Mouse (Mus musculus) testis, adult 2 months (tissue): ENCODE measurements around the gene Slc39a13. TPM values are rescaled to one million over a fixed set of nuclear protein-coding genes. Genes with fewer than 3 reads are reported as not detected.
"Not testable (repeated sequence)": the region's sequence is repeated elsewhere in the genome, so short reads cannot be mapped to it uniquely, and the experiment has no call there.

ENCODE experiments used
- H3K27ac ChIP-seq: fragments of 200-500 bp; 2 replicates; pipeline ENCODE4 v1.5.1; 2012; ENCODE audit warnings: low read depth, low read length; ENCODE audit not compliant: control insufficient read depth, insufficient read depth
- H3K27me3 ChIP-seq: fragments of 200-500 bp; 2 replicates; pipeline ENCODE4 v1.6.1; 2012; ENCODE audit warnings: mild to moderate bottlenecking, low read length, moderate library complexity; ENCODE audit not compliant: control insufficient read depth, insufficient read depth
- H3K36me3 ChIP-seq: fragments of 200-500 bp; 2 replicates; pipeline ENCODE4 v1.6.1; 2012; ENCODE audit warnings: mild to moderate bottlenecking, low read length; ENCODE audit not compliant: control insufficient read depth, insufficient read depth
- H3K4me1 ChIP-seq: fragments of 200-500 bp; 2 replicates; pipeline ENCODE4 v1.6.1; 2012; ENCODE audit warnings: low read length; ENCODE audit not compliant: control insufficient read depth, insufficient read depth
- H3K4me3 ChIP-seq: fragments of 200-500 bp; 2 replicates; pipeline ENCODE4 v1.5.1; 2012; ENCODE audit warnings: low read depth, mild to moderate bottlenecking, low read length, moderate library complexity, mixed read lengths; ENCODE audit not compliant: control insufficient read depth
- CTCF ChIP-seq: fragments of 200-500 bp; IDR thresholded peaks from 2 replicates; pipeline ENCODE4 v1.5.1; 2012; ENCODE audit warnings: low read depth, mild to moderate bottlenecking, inconsistent platforms, low read length, moderate library complexity; ENCODE audit not compliant: control insufficient read depth, insufficient read depth, insufficient replicate concordance
- POLR2A ChIP-seq: fragments of 200-500 bp; IDR thresholded peaks from 2 replicates; pipeline ENCODE4 v1.6.1; 2012; ENCODE audit warnings: low read depth, mild to moderate bottlenecking, inconsistent platforms, low read length, moderate library complexity; ENCODE audit not compliant: control insufficient read depth
- polyA plus RNA-seq: library from polyadenylated mRNA; depleted of rRNA; stranded (reverse); fragments of >200 nt; gene quantifications from 2 replicates; pipeline ENCODE4 v1.2.3, GENCODE M21; 2012

Gene Slc39a13
- polyA plus RNA-seq, 1 experiment, result 67.9 TPM

DNA sequence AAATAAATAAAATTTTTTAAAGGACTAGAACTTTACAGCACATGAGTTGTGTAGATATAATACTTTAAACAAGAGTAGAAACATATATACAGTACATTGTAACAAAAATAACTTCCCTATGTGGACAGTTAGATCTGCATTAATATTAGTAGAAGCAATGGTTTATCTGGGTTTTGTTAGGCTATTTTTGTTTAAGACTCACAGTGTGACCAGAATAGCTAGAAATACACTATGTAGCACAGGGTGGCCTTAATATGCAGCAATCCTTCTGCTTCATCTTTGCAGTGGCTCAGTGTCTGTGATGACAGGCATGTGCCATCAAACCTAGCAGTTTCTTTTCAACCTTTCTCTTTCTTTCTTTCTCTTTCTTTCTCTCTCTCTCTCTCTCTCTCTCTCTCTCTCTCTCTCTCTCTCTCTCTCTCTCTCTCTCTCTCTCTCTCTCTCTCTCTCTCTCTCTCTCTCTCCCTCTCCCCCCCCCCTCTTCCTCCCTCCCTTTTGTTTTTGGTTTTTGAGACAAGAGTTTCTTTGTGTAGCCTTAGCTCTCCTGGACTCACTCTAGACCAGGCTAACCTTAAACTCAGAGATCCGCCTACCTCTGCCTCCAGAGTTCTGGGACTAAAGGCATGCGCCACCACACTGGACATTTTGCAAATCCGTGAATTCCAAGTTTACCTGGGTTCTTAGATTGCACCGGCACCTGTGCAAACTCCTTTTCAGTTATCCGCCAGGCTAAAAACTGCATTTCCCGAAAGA lies 16.9 kb downstream of the Slc39a13 start:
- no peaks in the 10 kb centered on the region for H3K27me3 ChIP-seq
- peak overlapping the region; percentile 63; the same call in 1 of the 2 replicates for H3K27ac ChIP-seq
- peak overlapping the region; percentile 79 for H3K4me3 ChIP-seq
- peaks cover 4% of the 10 kb centered on the region; the same call in 1 of the 2 replicates for H3K4me1 ChIP-seq
- no peak for TF ChIP-seq CTCF
- TF ChIP-seq POLR2A, result no peak
- peaks cover 6% of the 10 kb centered on the region for H3K36me3 ChIP-seq

DNA sequence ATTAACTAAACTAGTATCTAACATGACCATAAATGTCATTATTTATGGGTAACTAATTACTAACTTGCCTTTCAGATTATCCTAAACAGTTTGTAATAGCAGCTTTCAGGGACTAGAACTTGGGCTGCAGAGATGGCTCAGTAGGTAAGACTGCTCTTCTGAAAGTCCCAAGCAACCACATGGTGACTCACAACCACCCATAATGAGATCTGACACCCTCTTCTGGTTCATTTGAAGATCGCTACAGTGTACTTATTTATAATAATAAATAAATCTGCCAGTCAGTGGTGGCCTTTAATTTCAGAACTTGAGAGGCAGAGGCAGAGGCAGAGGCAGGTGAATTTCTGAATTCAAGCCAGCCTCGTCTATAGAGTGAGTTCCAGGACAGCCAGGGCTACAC lies 17.5 kb downstream of the Slc39a13 start:
- Histone ChIP-seq H3K27ac (no peak overlapping the region), H3K36me3 (peaks cover 5% of the 10 kb centered on the region), H3K4me3 (no peak overlapping the region), H3K27me3 (no peaks in the 10 kb centered on the region), H3K4me1 (peaks cover 4% of the 10 kb centered on the region; the same call in 1 of the 2 replicates)
- TF ChIP-seq POLR2A (no peak), CTCF (no peak)

DNA sequence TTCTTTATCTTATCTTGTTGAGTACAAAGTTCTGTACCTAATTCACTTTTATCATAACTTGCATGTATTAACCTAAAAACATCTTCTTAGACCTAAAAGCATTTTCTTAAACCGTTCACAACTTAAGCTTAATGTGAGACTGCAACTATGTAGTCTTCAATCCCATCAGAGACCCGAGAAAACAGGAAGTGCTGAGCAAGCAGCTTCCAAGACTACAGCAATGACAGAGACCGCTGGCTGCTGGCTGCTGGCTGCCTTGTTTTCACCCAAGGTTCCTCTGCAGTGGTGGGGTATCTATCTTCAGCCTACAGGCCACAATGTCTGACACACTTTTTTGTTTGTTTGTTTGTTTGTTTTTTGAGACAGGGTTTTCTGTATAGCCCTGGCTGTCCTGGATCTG lies 18.3 kb downstream of the Slc39a13 start:
- Histone ChIP-seq H3K36me3 (peaks cover 2% of the 10 kb centered on the region), H3K27ac (no peak overlapping the region), H3K4me1 (peaks cover 4% of the 10 kb centered on the region; the same call in 1 of the 2 replicates), H3K4me3 (no peak overlapping the region; the same call in 1 of the 2 replicates), H3K27me3 (no peaks in the 10 kb centered on the region)
- TF ChIP-seq POLR2A, result no peak
- no peak for TF ChIP-seq CTCF

DNA sequence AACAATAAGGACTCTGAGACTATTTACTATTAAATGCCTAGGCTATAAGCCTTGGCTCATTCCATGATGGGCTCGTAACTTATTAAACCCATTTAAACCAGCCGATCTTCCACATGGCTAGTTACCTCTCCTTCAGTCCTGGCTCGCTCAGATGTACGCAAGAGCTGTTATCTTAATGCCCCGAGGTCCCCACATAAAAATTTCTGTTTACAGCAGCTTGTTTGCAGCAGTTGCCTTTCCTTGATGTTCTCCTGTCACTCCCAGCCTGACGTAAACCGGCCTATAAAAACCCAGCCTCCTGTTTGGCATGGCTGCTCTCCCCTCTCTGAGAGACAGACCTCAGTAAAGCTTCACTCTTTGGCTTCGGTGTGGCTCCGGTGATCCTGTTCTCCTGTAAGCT lies 22.9 kb downstream of the Slc39a13 start:
- peaks cover 15% of the 10 kb centered on the region for H3K4me1 ChIP-seq
- TF ChIP-seq CTCF, result no peak
- TF ChIP-seq POLR2A, result no peak
- H3K27me3 ChIP-seq, result no peaks in the 10 kb centered on the region
- no peak overlapping the region for H3K4me3 ChIP-seq
- no peak overlapping the region for H3K27ac ChIP-seq
- H3K36me3 ChIP-seq, result no peaks in the 10 kb centered on the region

DNA sequence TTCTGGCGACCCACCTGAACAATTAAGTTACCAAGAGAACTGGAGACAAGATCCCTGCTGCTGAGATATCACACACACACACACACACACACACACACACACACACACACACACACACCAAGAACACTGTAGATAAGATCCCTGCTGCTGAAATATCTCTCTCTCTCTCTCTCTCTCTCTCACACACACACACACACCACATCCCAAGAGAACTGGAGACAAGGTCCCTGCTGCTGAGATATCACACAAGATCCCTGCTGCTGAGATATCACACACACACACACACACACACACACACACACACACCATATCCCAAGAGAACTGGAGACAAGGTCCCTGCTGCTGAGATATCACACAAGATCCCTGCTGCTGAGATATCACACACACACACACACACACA lies 24.4 kb downstream of the Slc39a13 start:
- not testable (repeated sequence) for H3K4me3 ChIP-seq, H3K27me3 ChIP-seq, H3K27ac ChIP-seq, H3K36me3 ChIP-seq
- H3K4me1 ChIP-seq, result peaks cover 15% of the 10 kb centered on the region

DNA sequence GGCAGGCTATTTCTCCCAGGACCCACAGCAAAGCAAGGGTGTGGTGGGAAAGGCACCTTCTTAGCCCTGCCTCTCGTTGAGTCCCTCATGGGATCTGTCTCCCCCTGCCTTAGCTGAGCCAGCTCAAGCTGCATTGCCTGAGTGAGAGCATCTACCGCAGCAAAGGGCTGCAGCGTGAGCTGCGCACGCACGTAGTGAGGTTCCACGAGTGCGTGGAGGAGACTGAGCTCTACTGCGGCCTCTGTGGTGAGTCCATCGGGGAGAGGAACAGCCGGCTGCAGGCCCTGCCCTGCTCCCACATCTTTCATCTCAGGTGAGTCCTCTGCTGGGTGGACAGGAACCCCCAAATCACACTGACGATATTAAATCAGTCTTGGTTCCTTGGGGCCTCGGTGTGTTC lies 25.5 kb downstream of the Slc39a13 start:
- Histone ChIP-seq H3K36me3 (no peaks in the 10 kb centered on the region), H3K4me1 (peaks cover 15% of the 10 kb centered on the region), H3K4me3 (peak overlapping the region; percentile 12), H3K27me3 (no peaks in the 10 kb centered on the region), H3K27ac (no peak overlapping the region)
- TF ChIP-seq CTCF (no peak), POLR2A (peak; percentile 20; the same call in 1 of the 2 replicates)

DNA sequence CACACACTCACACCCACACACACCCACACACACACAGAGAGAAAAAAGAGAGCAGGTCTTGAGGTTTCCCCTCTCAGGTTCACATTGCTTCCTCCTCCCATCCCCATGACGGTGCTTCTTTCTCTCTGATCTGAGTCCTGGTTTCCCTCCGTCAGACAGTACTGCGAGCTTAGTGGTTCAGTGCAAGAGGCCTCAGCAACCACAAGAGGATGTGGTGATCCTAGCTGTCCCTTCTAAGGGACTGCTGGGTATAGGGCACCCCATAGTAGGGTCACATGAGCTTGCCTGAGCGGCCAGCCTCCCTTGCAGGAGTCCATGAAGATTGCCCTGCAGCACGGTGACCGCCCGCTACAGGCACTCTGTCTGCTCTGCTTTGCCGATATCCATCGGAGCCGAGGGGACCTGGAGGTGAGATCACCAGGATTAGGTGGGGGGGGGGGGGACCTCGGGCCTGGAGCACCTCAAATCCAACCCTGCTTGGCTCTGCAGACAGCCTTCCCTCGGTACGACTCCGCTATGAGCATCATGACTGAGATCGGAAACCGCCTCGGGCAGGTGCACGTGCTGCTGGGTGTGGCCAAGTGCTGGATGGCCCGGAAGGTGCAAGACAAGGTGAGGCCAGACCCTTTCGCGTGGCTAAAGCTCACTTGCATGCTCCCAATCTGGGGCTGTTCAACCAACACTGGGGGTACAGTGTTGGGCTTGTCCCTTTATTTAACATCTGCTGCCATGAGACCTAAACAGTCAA lies 27.4 kb downstream of the Slc39a13 start:
- Histone ChIP-seq H3K27ac (no peak overlapping the region), H3K4me3 (no peak overlapping the region), H3K36me3 (no peaks in the 10 kb centered on the region), H3K27me3 (no peaks in the 10 kb centered on the region), H3K4me1 (peaks cover 15% of the 10 kb centered on the region)
- TF ChIP-seq POLR2A, result 0 out of 2 replicates have a peak, but pooled peaks have one; percentile 14
- no peak for TF ChIP-seq CTCF

DNA sequence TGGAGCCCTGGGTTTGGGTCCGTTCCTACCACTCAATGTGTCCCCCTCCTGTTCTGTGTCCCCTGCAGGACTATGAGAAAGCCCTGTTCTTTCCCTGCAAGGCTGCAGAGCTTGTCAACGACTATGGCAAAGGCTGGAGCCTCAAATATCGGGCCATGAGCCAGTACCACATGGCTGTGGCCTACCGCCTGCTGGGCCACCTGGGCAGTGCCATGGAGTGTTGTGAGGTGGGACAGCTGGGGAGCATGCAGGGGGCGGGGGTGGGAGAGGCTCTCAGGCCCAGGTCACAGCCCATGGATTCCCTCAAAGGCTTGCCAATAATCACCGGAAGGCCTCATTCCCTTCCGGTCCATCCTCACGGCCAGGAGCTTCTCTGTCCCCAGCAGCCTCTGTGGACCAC lies 28.4 kb downstream of the Slc39a13 start:
- Histone ChIP-seq H3K27ac (no peak overlapping the region), H3K4me3 (no peak overlapping the region), H3K36me3 (no peaks in the 10 kb centered on the region), H3K4me1 (peaks cover 15% of the 10 kb centered on the region), H3K27me3 (no peaks in the 10 kb centered on the region)
- TF ChIP-seq CTCF, result no peak
- TF ChIP-seq POLR2A, result no peak
